Mouse (Mus musculus): Measurements from ENCODE around the gene 8030411F24Rik. TPM values are rescaled to one million over a fixed set of nuclear protein-coding genes. Genes with fewer than 3 reads are reported as not detected.
"Not testable (repeated sequence)": the region's sequence is repeated elsewhere in the genome, so short reads cannot be mapped to it uniquely, and the experiment has no call there.

8030411F24Rik gene
- not detected for total RNA-seq (2021)

DNA sequence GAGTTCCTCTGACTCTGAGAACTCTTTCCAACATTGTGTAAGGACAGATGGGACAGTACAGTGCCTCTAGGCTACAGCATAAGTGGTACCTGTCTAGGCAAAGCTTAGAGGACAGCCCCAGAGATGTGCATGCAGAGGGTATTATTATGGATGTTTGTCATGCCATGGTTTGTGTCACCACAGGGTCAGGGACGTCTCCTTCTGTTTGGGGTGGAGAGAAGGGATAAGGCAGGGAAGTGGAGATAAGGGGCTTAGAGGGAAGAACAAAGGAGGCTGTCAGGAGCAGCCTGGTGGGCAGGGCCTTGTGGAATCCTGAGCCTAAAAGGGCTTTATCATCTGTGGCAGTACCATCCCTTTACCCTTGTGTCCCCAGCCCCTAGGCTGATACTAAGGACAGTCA lies at the start of gene 8030411F24Rik:
Gene 8030411F24Rik (plus strand): TSS at position 301 of the 400 bp plus-strand sequence.
- no peak for DNase-seq
- intact Hi-C loops (cut with DNase I): no loop called here

DNA sequence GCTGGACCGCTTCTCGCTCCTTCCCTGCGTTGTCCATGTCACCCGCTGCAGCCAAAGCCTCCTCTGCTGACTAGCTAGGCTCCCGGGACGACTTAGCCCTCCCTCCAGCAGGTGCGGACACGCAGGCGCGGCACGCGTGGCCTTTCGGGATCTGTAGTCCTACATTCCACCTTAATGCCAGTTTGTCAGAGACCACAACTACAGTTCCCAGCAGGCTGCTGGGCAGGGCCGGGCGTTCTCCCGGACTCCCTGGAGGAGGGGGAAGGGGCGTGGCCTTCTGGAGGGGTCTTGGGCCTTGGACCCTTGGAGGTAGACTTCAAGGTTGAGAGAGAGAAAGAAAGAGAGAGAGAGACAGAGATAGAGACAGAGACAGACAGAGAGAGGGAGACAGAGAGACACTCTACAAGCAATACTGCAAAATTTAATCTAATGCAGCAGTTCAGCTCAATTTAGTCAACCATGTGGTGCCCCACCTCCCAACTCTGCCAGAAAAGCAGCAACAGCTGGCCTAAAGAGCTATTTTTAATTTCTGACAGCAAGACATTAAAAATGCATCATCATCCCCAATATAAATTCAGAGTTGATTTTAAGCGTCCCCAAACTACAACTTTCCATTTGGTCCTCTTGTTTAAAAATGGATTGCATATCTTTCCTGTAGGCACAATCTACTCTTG lies 49.3 kb upstream of the 8030411F24Rik start, which contains the start of gene Napb:
Gene Napb (minus strand): TSS at position 141 of the 674 bp plus-strand sequence.
- intact Hi-C loops (cut with DNase I): no loop called here
- DNase-seq: peak; percentile 88 to 89

DNA sequence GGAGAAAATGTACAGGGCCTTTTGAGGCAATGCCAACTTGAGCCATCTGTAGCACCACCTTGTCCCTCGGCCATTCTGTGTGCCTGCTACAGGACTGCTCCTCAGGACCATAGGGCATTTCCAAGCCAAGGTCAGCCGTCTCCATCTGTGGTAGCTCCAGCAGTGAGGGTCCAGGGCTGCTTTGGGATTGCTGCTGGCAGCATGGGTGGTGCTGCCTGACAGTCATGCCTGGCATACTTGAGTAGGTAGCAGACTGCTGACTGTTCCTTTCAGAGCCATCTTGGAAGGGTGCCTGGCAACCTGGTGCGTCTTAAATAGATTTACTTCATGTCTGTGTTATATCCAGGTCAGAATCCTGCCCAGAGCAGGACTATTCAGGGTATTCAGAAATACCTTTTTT lies 38.8 kb upstream of the 8030411F24Rik start:
- intact Hi-C loops (cut with DNase I): no loop called here
- DNase-seq: no peak

DNA sequence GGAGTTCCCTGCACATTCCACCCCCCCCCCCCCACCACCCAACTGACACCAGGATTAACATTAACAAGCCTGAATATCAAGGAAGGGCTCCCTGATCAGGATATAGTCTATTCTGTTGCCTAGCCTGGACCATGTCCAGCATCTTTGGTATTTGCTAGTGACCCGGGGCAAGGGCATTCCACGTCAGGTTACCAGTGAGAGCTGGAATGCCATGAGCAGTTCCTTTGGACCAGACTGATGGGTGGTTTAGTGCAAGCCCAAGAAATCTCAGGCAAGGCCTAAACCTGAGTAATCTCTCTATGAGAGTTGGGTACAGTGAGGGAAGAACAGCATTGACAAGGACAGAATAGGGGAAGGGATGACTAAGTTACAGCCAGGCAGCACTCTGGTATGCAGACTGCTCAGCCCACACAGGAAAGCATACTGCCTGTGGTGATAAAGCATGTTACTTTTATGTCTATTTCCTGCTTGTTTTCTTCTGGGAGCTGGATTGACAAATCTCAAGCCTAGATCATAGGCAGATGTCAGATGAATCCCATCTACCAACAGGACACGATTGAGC lies 37.9 kb upstream of the 8030411F24Rik start:
- intact Hi-C loops (cut with DNase I): no loop called here
- no peak for DNase-seq

DNA sequence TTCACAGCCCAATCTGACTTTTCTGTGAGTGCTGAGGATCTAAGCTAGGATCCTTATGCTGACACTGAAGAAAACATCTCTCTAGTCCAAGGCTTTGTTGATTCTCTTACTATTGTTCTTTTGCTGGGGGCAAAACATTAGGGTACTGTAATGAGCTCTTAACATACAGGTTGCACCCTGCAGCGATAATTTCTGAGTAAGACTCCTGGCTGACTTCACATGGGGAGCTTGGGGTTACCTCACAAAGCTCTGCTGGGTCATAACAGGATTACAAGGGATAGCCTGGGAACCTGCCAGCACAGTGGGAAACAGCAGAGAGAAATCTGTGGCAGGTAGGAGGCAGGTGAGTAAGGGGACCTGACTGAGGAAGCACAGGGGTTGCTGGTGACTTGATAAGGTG lies 31.8 kb upstream of the 8030411F24Rik start, which contains the start of gene Cstl1:
Gene Cstl1 (plus strand): TSS at position 301 of the 400 bp plus-strand sequence.
- DNase-seq: no peak
- intact Hi-C loops (cut with DNase I): loop anchor here (5.0 kb wide), 1 partner anchor 102 kb away; no protein-coding TSS in a partner anchor

DNA sequence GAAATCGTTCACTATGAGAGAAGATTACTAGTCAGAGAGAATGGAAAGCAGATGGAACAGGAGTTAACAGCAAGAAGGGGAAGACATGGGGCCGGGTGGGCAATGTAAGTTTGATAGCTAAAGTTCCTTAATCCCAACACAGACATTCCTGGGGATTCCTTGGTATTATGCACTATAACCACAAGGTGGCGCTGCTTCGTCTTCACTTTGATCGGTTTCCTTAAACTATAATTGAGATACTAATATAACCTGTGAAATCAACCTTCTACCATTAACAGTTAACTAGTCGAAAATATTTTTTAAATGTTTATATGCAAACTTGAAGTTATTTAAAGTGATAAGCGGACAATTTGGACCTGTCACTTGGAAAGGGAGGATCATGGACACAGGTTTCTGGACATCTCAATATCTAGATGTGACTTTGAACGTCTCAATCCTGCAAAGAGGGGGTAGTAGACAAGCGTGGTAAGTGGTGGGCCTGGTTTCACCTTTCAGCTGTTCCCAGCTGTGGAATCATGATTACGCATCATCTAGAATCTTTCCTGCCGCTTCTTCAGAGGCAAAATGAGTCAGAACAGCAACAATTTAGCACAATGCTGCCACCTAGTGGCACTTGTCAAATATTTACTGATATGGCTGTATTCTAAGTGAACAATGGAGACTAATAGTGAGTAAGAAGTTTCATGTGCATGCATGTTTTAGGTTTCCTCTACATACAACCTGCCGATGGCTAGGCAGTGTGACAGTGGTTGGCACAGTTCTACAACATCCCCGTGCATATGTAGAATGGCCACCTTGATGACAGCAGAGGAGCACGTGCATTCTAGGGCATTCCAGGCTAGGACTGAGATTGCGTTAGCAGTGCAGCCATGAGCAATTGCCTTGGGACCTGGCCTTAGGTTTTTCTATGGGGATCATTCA lies 29.7 kb upstream of the 8030411F24Rik start:
- intact Hi-C loops (cut with DNase I): loop anchor here (1.0 to 5.0 kb wide), 2 partner anchors 100 to 150 kb away; no protein-coding TSS in a partner anchor
- peak; percentile 73 to 78 for DNase-seq

DNA sequence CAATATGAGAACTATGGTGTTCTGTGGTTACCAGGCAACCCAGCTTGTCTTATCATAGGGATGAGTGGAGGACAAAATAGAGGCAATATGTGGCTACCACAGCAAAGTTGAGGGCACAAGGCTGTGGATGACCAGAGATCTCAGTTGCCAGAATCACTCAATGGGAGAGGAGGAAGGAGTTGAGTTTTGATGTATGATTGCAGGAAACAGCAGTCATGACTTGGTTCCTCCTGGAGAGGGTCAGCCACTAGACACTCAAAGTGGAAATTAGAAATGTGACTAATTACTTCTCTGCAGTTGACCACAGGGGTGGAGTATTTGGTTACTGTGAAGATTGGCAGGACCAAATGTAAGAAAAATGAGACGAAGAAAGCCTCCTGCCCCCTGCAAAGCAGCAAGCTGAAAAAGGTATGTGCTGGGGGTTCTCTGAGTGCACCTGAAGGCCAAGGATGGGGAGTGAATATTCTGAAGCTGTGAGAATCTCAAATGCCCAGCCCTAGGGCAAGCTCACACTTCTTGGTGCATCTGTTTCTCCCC lies 27.4 kb upstream of the 8030411F24Rik start:
- intact Hi-C loops (cut with DNase I): loop anchor here (5.0 kb wide), 1 partner anchor 98 kb away; no protein-coding TSS in a partner anchor
- no peak for DNase-seq

DNA sequence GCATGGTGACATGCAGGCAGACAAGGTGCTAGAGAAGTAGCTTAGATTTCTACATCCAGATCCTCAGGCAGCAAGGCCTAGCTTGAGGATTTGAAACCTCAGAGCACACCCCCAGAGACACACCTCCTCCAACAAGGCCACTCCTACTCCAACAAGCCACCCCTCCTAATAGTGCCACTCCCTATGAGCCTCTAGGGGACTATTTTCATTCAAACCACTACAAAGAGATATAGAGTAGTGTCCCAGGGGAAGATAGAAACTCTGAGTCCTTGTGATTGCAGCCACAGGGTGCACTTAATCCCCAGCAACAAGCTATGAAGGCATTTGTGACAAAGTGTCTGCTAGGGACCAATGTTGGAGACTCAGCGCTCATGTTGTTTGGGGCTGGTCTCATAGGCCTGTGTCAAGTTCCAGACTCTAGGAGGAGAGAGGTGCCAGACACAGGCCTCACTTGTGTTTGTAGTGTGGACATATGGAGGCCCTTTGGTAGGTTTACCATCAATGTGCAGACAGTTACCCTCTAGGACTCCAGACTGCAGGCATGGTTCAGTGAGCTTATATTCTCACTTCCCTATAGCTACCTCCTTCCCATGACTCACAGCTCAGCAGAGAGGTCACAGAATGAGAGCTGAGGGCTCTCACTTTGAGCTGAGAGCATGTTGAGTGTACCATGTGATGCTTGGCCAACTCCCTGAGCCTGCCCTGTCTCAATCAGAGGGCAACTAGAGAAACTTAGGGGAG lies 18.0 kb upstream of the 8030411F24Rik start:
- no peak for DNase-seq
- intact Hi-C loops (cut with DNase I): no loop called here

DNA sequence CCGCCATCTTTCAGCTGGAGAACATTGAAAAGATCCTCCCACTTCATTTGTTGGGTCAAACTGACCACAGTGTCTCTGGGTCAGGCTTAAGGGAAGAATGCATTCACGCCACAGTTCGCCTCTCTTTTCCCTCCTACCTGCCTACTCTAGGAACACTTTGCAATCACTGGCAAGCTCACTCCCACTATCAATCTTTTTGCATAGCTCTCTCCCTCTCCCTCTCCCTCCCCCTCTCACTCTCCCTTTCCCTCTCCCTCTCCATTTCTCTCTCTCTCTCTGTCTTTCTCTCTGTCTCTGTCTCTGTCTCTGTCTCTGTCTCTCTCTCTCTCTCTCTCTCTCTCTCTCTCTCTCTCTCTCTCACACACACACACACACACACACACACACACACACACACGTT lies 10.4 kb upstream of the 8030411F24Rik start, which contains the start of gene Cst11:
Gene Cst11 (minus strand): TSS at position 101 of the 400 bp plus-strand sequence.
- DNase-seq; intact Hi-C loops (cut with DNase I): not testable (repeated sequence)

DNA sequence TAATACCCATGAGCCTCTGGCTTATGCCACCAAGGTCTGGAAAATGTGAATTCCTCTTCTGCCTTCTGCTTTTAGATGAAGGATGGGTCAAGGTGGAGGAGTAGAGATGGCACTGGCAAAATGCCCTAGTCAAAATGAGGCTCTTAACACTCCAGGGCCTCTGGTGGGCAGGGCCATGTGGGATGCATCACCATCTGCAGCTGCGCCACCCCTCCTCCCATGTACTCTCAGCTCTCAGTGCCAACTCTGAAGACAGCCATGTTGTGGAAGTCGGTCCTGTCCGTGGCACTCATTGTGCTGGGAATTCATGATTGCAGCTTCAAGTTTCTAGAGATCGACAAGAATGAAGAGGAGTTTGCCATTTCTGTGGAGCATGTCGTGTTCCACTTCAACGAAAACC lies 7.3 kb downstream of the 8030411F24Rik start, which contains the start of gene Cst12:
Gene Cst12 (plus strand): TSS at position 220 of the 400 bp plus-strand sequence.
- intact Hi-C loops (cut with DNase I): no loop called here
- no peak for DNase-seq

DNA sequence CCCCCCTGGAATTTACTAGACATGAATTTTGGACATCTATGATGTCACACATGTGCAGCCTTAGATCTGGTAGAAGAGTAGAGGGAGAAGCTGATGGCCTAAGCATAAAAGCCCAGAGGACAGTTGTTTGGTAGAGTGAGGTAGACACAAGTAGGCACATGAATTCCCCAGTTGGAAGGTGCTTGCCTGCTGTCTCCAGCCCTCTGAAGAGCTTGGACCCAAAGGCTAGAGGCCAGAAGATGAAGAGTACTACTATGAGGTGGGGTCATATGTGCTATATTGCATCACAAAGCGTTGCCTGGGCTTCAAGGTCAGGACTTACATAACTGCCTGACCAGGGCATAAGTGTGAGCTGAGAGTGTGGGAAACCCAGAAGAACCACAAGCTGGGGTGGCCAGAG lies 16.7 kb downstream of the 8030411F24Rik start, which contains the start of gene Cst8:
Gene Cst8 (plus strand): TSS at position 301 of the 400 bp plus-strand sequence.
- intact Hi-C loops (cut with DNase I): no loop called here
- no peak for DNase-seq

DNA sequence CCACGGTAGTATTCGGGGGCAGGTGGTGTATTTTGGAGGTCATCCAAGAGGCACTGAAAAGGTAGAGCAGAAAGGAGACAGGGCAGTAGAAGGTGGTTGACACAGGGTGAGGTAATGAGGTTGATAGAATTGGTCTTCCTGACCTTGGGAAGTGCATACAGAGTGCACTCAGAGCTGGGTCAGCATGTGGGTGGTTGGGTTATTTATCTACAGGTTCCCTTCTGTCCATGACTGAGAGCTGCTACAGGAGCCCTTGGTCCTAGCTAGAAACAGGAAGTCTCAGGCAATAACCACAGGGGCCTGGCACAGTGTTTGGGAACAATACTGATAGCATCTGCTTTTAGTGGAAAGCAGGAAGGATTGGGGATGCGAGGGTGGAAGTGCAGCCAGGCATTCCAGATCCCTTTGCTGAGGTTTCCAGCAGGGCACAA lies 19.7 kb downstream of the 8030411F24Rik start:
- DNase-seq: no peak
- intact Hi-C loops (cut with DNase I): no loop called here

DNA sequence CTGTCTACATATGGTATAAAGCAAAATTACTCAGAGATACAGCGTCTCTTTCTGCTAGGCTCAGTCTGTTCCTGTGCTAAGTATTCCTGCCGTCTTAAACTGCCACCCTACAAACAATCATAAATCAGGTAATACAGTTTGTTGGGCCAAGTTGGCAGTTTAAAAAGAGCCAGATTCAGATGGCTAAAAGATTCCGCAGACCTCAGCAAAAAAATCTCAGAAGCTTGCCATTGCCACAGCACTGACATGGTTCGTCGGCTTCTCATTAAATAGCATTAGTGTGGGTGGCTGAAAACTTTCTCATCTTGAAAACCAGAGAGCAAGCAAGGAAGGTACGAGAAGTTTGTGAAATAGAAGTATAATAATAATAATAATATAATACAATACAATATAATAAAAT lies 24.9 kb downstream of the 8030411F24Rik start:
- intact Hi-C loops (cut with DNase I): no loop called here
- no peak for DNase-seq

DNA sequence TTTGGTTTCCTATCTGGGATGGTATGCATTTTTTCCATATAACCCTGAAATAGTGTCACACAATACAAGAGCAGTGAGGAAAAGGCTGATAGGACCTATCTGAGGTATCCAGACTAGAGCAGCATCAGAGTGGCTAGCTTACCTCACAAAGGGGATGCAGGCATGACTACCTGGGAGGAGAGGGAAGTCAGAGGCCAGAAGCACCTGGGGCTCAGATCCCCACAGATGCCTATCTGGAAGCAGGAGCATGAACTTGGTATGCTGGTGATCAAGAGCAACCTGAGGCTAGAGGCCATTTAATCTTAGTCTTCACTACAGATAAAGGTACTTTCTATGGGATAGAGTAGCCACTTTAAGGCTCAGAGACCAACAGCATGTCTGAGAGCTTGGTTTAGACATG lies 38.1 kb downstream of the 8030411F24Rik start, which contains the start of gene Cst13:
Gene Cst13 (plus strand): TSS at position 173 of the 400 bp plus-strand sequence.
- no peak for DNase-seq
- intact Hi-C loops (cut with DNase I): no loop called here

DNA sequence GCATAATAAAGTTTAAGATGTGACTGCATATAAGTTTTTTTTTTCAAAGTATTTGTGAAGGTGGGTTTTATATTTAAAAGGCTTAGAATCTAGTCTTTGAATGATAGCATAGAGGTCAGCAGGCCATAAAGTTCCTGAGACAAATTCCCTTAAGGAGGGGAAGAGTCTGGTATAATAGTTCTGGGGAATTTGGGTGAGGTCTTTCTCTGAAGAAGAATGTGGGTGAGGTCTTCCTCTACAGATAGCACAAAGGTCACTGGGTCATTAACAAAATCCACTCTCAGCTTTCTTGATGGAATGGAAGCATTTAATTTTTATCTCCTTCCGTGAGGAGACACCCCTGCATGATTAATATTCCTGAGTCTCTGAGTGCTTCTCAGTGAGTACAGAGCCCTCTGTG lies 44.2 kb downstream of the 8030411F24Rik start:
- DNase-seq: no peak
- intact Hi-C loops (cut with DNase I): no loop called here

DNA sequence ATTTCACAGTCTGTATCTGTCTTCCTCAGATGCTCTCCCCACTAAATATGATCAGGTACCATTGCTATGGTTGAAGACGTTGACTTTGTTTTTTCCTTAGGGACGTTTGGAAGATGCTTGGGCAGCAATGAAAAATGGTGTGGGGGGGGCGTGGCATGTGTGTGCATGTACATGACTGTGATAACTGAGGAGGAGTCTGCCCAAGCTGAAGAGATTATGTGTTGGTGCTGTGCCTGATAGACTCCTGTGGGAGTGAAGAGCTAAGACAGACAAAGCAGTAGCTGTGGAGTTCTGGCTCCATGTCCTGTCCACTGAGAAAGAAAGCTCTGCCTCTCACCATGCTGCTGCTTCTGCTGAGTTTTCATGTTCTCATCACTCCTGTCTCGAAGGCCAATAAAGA lies 53.1 kb downstream of the 8030411F24Rik start, which contains the start of gene Cst9:
Gene Cst9 (plus strand): TSS at position 236 of the 400 bp plus-strand sequence.
- no peak for DNase-seq
- intact Hi-C loops (cut with DNase I): no loop called here

Data from heart, postnatal 36 days (tissue).